Mouse (Mus musculus) heart, adult 9 months (tissue): ENCODE measurements around the gene Urad.

Source experiments
- DNase-seq, 2 experiments: peaks; one replicate each; pipeline ENCODE4 v3.0.0; 2022; ENCODE audit warnings: low spot score in 2 of 2

Urad gene

GRCm38 (mm10) chr5:147300917-147301780 lies 21.1 kb downstream of the Urad start:
- DNase-seq = no peak

DNA sequence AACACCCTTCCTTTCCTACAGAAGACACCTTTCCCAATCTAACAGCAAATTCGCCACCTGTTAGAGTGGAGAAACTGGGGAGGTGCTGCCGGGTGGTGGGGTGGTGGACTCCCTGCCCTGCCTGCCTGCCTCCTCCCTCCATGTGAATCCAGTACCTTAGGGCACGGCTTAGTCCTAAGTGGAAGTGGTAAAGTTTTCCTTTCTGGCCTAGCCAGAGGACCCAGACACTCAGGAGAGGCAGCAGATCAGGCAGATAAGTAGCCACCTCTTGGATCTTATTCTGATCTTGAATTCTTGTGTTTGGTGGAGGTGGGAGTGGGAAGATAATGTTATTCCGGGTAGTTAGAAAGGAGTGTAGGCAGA lies 22.3 kb downstream of the Urad start:
- no peak for DNase-seq

- DNase-seq = no peak
Measured at GRCm38 (mm10) chr5:147299255-147300000, 22.8 kb downstream of the Urad start.

- no peak for DNase-seq
Measured at GRCm38 (mm10) chr5:147297249-147297648, 25.0 kb downstream of the Urad start.

DNA sequence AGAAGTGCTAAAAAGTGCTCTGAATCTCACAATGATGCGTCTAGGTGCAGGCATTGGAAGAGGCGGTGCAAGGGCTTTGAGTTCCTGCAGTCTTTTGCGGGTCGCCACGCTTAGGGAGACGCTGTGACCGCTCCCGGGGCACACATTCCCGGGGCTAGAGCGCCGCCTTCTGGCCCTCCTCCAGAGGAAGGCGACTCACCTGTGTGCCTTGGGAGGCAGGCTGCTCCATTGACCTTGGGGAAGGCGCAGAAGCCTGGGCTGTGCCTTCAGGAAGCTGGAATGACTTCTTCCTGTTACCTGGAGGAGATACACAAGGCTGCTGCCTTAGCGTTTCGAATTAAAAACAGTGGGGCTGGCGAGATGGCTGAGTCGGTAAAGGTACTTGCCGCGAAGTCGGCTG lies 28.1 kb downstream of the Urad start:
- no peak for DNase-seq

GRCm38 (mm10) chr5:147293127-147293910 lies 28.9 kb downstream of the Urad start:
- DNase-seq = peak in 1 of 2 experiments; percentile 14

DNA sequence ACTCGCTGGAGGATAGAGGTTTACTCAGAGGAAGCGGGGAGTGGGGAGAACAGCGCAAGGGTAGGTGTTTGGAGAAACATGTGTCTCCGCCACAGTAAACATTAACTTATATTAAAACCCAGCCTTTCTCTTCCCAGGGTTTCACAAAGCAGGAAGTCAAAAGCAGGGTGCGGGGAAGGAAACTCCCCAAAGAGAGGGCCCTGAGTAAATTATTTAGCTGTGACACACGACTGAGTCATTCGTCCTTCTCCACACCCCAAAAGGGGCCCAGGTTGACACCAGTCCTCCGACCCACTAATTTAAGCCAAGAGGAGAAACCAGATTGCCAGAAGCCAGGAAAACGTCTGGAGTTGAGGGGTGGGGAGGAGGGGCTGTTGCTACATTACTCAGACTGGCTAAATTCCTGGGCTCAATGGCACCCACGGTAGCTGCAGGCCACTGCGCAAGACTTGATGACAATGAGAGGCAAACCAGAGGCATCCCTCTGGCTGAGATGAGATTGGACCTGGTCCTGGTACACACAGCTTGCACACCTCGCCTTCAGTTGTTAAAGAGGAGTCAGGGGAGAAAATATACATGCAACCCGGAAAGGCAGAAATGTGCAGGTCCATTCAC lies 29.6 kb downstream of the Urad start:
- no peak for DNase-seq

DNA sequence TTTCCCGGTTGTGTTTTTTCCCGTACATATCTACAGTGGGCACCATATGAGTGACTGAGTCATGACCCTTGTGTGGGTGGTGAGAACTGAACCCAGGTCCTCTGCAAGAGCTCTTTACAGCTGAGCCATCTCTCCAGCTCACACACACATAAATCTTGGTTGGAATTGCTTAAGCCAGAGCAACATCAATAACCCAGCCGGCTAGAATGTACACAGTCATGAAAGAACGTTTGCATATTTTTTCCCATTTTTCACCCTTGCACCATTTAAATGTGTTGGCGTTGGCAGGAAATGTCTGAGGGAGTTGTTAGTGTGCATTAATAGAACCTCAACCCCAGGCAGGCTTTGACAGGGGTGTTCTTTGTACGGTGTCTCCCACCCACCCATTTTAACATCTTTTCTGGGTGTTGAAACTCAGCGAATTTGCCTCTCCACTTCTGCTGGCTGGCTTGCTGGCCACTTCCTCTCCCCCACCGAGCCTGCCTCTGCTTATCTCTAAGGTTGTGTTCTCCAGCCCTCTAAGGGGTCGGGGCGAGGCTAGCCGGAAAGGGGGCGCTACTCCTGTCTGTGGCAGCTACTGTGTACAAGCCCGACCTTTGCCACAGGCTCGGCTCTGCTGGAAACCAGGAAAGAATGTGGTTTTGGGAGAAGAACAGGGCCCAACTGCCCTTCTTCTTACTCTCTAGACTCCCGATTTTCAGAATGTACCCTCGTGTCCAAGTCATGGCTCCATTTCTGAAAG lies 30.3 kb downstream of the Urad start:
- DNase-seq = no peak

GRCm38 (mm10) chr5:147284365-147284764 lies 37.9 kb downstream of the Urad start:
- DNase-seq = no peak

GRCm38 (mm10) chr5:147277547-147277925 lies 44.7 kb downstream of the Urad start:
- no peak for DNase-seq

DNA sequence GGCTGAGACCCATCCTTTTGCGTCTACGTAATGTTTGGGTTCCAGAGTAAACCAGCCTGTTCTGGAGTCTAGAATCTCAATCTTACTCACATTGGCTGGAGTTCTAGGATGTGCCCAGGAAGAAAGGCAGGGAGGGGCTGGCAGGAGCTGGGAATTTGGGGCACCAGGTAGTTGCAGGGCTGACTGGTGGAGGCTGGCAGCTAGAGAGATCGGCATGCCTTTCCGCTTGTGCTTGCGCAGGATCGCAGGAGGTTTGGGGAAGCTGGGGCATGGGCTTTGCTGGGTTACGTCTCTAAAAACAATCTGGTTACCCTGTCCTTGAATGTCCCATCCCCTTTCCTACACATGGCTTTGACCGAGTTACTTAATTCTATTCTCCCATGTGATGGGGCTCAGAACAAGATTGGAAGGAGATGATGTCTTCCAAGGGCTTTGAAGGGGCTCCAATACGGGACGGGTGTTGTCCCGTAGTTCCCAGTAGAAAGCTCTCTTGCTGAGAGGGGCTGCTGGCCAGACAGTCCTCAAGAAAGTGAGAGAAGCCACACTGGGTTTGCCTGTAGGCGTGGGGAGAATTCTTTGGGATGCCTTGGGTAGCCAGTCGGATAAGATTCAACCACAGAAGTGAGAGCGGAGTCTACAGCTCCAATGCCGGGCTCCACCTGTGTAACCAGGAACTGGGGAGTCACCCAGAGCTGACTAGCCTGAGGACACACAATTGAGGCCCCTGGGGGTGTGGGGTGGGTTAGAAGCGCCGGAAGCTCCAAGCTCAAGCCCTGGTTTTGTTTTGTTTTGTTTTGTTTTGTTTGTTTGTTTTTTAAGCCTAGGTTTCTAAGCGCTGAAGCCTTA lies 45.3 kb downstream of the Urad start:
- DNase-seq = no peak

DNA sequence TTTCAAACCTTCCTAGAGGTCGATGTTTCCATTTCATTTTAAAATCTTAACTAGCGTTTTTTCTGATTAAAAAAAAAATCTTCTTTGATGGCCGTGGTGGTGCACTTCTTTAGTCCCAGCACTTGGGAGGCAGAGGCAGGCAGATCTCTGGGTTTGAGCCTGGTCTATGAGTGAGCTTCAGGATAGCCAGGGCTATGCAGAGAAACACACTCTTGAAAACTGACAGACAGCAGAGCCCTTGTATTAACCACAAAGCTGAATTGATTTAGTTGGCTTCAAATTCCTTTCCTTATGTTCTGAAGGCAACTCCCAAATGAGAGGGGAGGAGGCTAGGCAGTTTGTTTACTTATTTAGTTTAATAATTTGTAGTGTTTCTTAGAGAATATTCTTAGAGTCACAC lies 46.5 kb downstream of the Urad start:
- DNase-seq = no peak

- no peak for DNase-seq
Measured at GRCm38 (mm10) chr5:147274174-147275141, 47.8 kb downstream of the Urad start.

GRCm38 (mm10) chr5:147272808-147273345 lies 49.4 kb downstream of the Urad start:
- DNase-seq = no peak

- DNase-seq = no peak
Measured at GRCm38 (mm10) chr5:147272046-147272807, 50.0 kb downstream of the Urad start.

DNA sequence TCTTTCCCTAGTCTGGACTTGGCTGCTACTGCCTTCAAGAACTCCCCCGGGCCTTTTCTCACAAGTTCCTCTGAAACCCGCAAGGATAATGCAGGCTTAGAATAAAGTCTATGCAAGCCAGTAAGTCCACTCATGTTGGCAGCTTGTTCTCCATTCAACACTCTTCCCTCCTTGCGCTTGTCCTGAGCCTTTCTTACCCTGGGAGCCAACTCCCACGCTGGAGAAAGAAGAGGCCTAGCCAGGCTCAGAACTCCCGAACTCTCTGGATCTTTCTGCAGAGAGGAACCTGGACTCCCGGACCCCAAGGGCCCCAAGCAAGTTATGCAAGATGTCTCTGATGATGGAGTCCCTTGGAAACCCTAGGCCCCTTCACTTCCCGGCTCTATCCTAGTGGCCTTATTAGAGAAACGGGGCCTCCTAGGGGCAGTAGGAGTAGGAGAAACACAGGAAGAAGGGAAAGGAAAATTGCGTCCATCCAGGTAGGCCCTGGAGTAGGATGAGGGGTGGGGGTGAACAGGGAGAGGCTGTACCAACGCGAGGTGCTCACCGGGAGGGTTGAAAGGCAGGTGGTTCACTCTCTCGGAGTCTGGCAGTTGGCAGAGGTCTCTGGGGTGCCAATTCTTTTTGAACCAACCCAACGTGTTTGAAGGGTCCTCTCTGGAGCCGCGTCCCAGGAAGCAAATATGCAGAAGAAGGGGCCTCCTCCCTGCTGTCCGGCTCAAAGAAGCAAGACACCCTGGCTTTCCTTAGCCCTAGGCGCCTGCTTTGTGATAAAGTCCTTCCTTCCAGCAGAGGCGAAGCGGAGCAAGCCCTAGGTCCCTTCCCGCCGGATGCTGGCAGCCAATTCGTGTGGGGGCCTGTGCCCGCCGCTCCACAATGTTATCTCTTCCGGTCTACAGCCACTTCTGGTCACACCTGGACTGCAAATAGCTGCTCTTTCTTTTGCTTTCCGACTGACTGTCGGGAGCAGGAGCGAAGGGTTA lies 51.3 kb downstream of the Urad start:
- DNase-seq = no peak
